Mouse (Mus musculus): ENCODE data around the gene Tssk6. TPM values are rescaled to one million over a fixed set of nuclear protein-coding genes. Genes with fewer than 3 reads are reported as not detected.

The Tssk6 gene
- polyA plus RNA-seq, 1 experiment from 2014 or later: 1.6 TPM

DNA sequence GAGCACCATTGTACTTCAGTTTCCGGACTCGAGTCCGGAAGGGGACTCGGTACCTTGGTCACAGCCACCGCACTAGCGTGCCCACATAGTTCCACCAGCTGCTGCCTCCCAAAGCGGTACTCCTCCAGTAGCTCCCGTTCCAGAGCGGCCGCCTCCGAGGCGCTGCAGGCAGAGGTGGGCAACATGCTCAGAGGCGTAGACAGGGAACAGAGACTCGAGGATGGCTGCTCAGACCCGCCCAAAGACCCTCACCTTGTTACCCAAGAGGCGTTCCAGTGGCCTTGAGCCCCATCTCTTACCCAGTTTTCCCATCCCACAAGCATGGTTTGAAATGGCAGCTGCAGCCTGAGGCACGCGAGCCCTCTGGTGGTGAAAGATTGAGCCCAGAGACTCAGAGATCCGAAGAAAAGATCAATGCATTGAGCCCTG lies 11.2 kb upstream of the Tssk6 start:
- WGBS (ENCODE audit: insufficient replicate concordance): 34% methylated on average over 19 of the region's 19 CpGs
- Histone ChIP-seq H3K36me3 (ENCODE audit: control insufficient read depth, insufficient read depth) (peaks cover 8% of the 10 kb centered on the region; the same call in 1 of the 2 replicates), H3K9ac (ENCODE audit: low read depth, low read length) (no peak overlapping the region), H3K27ac (ENCODE audit: low read length) (no peak overlapping the region), H3K4me3 (ENCODE audit: low read depth, low read length) (no peak overlapping the region), H3K9me3 (replicated peaks; ENCODE audit: control insufficient read depth, low read length) (no peaks in the 10 kb centered on the region), H3K27me3 (ENCODE audit: control insufficient read depth, insufficient read depth, low read depth, low read length) (peaks cover 48% of the 10 kb centered on the region), H3K4me1 (ENCODE audit: control insufficient read depth, low read depth, low read length) (peaks cover 13% of the 10 kb centered on the region), H3K4me2 (ENCODE audit: low read depth, low read length) (no peak overlapping the region)
- no peak for ATAC-seq (ENCODE audit: low read depth)

DNA sequence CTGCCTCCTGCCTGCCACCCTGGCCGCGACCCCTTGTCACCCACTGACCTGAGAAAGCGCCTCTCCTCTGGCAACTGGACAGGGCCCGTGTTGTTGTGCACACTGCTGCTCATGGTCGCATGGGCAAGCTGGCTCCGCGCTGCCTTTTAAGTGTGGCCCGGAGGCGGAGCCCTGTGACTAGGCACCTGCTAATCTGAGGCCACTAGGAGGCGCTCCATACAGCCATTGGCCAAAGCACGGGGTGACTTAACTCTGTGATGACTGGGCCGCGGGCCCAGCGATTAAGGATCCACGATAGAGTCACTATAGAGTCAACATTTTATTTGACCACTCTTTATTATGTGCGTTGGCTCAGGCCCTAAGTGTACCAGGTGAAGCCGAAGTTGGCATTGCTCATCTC lies 8.1 kb upstream of the Tssk6 start:
- peak; percentile 33; the same call in 1 of the 2 replicates for ATAC-seq (ENCODE audit: low read depth)
- Histone ChIP-seq H3K9me3 (replicated peaks; ENCODE audit: control insufficient read depth, low read length) (no peaks in the 10 kb centered on the region), H3K27ac (ENCODE audit: low read length) (no peak overlapping the region), H3K4me3 (ENCODE audit: low read depth, low read length) (no peak overlapping the region), H3K27me3 (ENCODE audit: control insufficient read depth, insufficient read depth, low read depth, low read length) (peaks cover 17% of the 10 kb centered on the region), H3K4me2 (ENCODE audit: low read depth, low read length) (no peak overlapping the region), H3K9ac (ENCODE audit: low read depth, low read length) (no peak overlapping the region), H3K4me1 (ENCODE audit: control insufficient read depth, low read depth, low read length) (peaks cover 21% of the 10 kb centered on the region), H3K36me3 (ENCODE audit: control insufficient read depth, insufficient read depth) (peaks cover 8% of the 10 kb centered on the region; the same call in 1 of the 2 replicates)
- 63% methylated on average over 17 of the region's 17 CpGs for WGBS (ENCODE audit: insufficient replicate concordance)

DNA sequence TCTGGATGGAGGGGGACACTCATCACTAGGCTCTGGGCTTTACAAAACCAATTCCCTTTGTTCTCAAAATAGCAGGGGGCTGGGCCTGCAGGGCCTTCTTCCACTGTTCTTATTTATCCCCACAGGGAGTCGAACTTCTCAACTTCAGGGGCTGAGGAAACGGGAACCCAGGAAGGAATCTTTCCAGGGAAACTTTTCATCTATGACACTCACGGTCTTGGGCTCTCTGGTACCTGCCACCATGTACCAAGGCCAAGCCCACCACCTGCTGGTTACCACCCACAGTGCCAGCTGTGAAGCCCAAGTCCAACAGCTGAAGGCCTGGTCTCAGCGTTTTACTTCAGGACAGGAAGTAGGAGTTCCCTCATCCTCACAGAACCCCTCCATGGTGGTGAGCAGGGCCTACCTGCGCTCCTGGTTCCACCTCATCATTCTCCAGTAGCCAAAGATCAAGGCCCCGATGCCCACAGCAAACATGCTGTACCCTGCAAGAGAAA lies 7.1 kb upstream of the Tssk6 start:
- Histone ChIP-seq H3K9ac (ENCODE audit: low read depth, low read length) (no peak overlapping the region), H3K4me1 (ENCODE audit: control insufficient read depth, low read depth, low read length) (peaks cover 26% of the 10 kb centered on the region), H3K27me3 (ENCODE audit: control insufficient read depth, insufficient read depth, low read depth, low read length) (peaks cover 7% of the 10 kb centered on the region), H3K27ac (ENCODE audit: low read length) (no peak overlapping the region), H3K9me3 (replicated peaks; ENCODE audit: control insufficient read depth, low read length) (no peaks in the 10 kb centered on the region), H3K4me3 (ENCODE audit: low read depth, low read length) (no peak overlapping the region), H3K4me2 (ENCODE audit: low read depth, low read length) (no peak overlapping the region), H3K36me3 (ENCODE audit: control insufficient read depth, insufficient read depth) (peaks cover 8% of the 10 kb centered on the region; the same call in 1 of the 2 replicates)
- ATAC-seq (ENCODE audit: low read depth): no peak
- WGBS (ENCODE audit: insufficient replicate concordance): 70% methylated on average over 6 of the region's 6 CpGs

DNA sequence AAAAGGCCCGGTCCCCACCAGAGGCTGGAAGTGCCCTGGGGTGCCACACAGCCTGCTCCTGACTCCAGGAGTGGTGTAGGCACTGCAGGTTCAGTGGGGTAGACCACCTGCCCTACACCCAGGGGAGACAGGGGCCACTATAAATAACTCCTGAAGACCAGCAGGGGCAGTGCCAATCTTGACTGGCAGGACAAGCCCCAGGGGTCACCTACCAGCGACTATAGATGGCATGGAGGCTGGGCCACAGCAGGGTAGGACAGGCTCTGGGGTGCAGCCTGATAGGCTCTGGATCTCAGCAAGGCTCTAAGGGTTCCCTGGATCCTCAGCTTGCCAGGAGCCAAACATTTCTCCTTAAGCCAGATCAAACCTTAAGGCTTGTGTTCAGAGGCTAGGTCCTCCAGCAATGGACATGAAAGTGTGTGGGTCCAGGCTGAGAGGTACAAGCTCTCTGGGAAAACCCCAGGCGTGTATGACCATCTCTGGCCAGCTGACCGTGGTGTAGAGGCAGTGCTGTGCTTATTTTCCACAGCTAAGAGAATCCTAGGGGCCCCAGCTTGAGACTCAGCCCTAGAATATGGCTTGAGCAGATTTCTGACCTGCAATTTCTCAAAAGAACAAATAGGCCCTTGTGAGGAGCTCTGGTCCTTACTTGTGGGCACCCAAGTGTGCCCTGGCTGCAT lies 6.1 kb upstream of the Tssk6 start:
- 73% methylated on average over 4 of the region's 4 CpGs for WGBS (ENCODE audit: insufficient replicate concordance)

DNA sequence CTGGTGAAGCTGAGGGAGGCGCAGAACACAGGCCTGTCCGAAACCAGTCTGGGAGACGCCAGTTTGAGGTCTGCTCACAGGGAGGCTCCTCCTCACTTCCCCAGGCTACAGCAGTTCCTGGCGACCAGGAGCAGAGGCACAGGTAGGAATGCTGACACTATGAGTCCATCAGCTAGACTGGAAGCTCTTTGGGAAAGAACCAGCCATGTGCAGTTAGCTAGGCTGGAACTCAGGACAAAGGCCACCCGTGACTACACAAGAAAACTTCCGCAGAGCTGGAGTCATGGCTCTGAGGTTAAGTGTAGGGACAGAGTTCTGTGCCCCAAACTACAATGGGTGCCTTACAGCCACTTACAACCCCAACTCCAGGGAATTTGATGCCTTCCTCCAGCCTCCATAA lies 4.1 kb upstream of the Tssk6 start:
- Histone ChIP-seq H3K9me3 (replicated peaks; ENCODE audit: control insufficient read depth, low read length) (no peaks in the 10 kb centered on the region), H3K4me2 (ENCODE audit: low read depth, low read length) (no peak overlapping the region), H3K4me1 (ENCODE audit: control insufficient read depth, low read depth, low read length) (peaks cover 48% of the 10 kb centered on the region), H3K36me3 (ENCODE audit: control insufficient read depth, insufficient read depth) (peaks cover 8% of the 10 kb centered on the region; the same call in 1 of the 2 replicates), H3K27me3 (ENCODE audit: control insufficient read depth, insufficient read depth, low read depth, low read length) (no peaks in the 10 kb centered on the region), H3K9ac (ENCODE audit: low read depth, low read length) (no peak overlapping the region), H3K4me3 (ENCODE audit: low read depth, low read length) (no peak overlapping the region), H3K27ac (ENCODE audit: low read length) (no peak overlapping the region)
- WGBS (ENCODE audit: insufficient replicate concordance): 77% methylated on average over 6 of the region's 6 CpGs
- ATAC-seq (ENCODE audit: low read depth): no peak

More for the DNA sequence above, 6.1 kb upstream of the Tssk6 start:
- Histone ChIP-seq H3K27me3 (ENCODE audit: control insufficient read depth, insufficient read depth, low read depth, low read length) (no peaks in the 10 kb centered on the region; the same call in 1 of the 2 replicates), H3K36me3 (ENCODE audit: control insufficient read depth, insufficient read depth) (peaks cover 8% of the 10 kb centered on the region; the same call in 1 of the 2 replicates), H3K27ac (ENCODE audit: low read length) (no peak overlapping the region), H3K4me1 (ENCODE audit: control insufficient read depth, low read depth, low read length) (peaks cover 36% of the 10 kb centered on the region), H3K4me3 (ENCODE audit: low read depth, low read length) (no peak overlapping the region), H3K4me2 (ENCODE audit: low read depth, low read length) (no peak overlapping the region), H3K9me3 (replicated peaks; ENCODE audit: control insufficient read depth, low read length) (no peaks in the 10 kb centered on the region), H3K9ac (ENCODE audit: low read depth, low read length) (no peak overlapping the region)
- ATAC-seq (ENCODE audit: low read depth): no peak

DNA sequence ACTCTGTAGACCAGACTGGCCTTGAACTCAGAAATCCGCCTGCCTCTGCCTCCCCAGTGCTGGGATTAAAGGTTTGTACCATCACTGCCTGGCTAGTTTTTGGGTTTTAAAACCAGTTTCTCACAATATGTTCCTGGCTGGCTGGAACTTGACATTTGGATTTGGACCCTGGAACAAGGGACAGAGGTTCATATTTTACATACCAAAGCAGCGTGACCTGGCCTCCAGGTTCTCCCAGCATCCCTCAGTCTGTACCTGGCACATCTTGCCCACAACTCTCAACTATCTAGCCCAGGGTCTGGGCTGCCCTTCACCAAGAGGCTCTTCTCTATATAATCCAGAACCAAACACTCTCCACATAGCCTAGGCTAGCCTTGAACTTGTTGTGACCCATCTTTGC lies 2.1 kb upstream of the Tssk6 start:
- Histone ChIP-seq H3K4me2 (ENCODE audit: low read depth, low read length) (peak overlapping the region; percentile 100), H3K9ac (ENCODE audit: low read depth, low read length) (no peak overlapping the region), H3K4me3 (ENCODE audit: low read depth, low read length) (no peak overlapping the region), H3K27ac (ENCODE audit: low read length) (no peak overlapping the region), H3K4me1 (ENCODE audit: control insufficient read depth, low read depth, low read length) (peaks cover 54% of the 10 kb centered on the region), H3K27me3 (ENCODE audit: control insufficient read depth, insufficient read depth, low read depth, low read length) (no peaks in the 10 kb centered on the region), H3K9me3 (replicated peaks; ENCODE audit: control insufficient read depth, low read length) (no peaks in the 10 kb centered on the region), H3K36me3 (ENCODE audit: control insufficient read depth, insufficient read depth) (no peaks in the 10 kb centered on the region; the same call in 1 of the 2 replicates)
- no peak for ATAC-seq (ENCODE audit: low read depth)
- WGBS (ENCODE audit: insufficient replicate concordance): 75% methylated on average over 2 of the region's 2 CpGs

DNA sequence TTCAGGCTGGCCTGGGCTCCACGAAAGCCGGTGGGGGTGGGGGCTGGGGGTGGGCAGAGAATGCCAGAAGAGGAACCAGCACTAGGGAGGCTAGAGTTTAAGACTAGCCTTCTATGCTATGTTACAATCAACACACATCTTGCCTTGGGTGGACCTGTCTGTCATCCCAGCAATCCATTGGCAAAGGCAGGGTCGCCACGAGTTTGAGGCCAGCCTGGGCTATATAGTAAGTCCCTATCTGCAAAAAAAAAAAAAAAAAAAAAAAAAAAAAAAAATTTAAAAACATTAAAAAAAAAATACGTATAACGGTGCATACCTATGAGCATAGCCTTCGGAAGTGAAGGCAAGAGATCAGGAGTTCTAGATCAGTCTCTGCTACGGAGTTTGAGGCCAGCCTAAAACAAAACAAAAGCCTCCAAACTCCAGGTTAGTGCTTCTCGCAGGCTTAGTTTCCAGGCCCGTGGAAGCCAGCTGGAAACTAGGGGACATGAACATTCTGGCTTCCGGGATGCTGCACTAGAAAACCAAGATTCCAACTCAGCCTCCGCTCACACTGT lies 1.0 kb upstream of the Tssk6 start:
- peak overlapping the region; percentile 100 for H3K4me2 ChIP-seq (ENCODE audit: low read depth, low read length)
- H3K4me1 ChIP-seq (ENCODE audit: control insufficient read depth, low read depth, low read length): peaks cover 54% of the 10 kb centered on the region
- no peaks in the 10 kb centered on the region; the same call in 1 of the 2 replicates for H3K36me3 ChIP-seq (ENCODE audit: control insufficient read depth, insufficient read depth)
- WGBS (ENCODE audit: insufficient replicate concordance): 6% methylated on average over 12 of the region's 12 CpGs
- H3K9ac ChIP-seq (ENCODE audit: low read depth, low read length): peak overlapping the region; percentile 90
- ATAC-seq (ENCODE audit: low read depth): no peak
- peak overlapping the region; percentile 97 for H3K27ac ChIP-seq (ENCODE audit: low read length)
- H3K9me3 ChIP-seq (replicated peaks; ENCODE audit: control insufficient read depth, low read length): no peaks in the 10 kb centered on the region
- H3K4me3 ChIP-seq (ENCODE audit: low read depth, low read length): peak overlapping the region; percentile 87
- H3K27me3 ChIP-seq (ENCODE audit: control insufficient read depth, insufficient read depth, low read depth, low read length): no peaks in the 10 kb centered on the region

DNA sequence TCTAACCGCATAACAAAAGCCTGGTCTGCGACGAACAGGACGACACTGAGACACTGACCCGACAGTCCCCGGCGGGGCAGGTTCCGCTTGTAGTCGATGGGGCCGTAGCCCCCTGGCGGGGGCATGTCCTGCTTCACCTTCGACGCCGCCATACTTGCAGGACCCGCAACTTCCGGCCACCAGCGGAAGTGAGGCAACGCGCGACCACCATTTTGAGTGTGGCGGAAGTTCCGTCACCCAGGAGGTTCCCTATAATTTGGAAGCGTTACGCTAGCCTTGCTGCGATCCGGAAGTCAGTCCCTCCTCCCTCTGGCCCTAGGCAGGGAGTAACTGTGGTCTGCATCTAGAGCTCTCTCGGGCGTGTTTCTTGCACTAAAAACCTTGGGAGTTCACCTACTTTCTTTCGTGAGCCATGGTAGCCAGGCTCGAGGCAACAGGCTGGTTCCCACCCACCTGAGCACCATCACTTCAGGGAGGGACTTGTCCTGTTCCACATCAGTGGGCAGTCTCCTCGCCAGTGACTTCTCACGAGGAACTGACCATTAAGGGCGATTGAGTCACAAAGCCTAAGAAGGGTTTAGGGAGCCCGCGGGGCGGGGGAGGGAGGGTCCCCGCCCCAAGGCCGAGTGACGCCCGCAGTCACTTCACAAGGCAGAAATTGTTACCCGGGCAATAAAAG lies 361 bp upstream of the Tssk6 start:
- no peaks in the 10 kb centered on the region; the same call in 1 of the 2 replicates for H3K36me3 ChIP-seq (ENCODE audit: control insufficient read depth, insufficient read depth)
- H3K4me1 ChIP-seq (ENCODE audit: control insufficient read depth, low read depth, low read length): peaks cover 49% of the 10 kb centered on the region
- H3K9ac ChIP-seq (ENCODE audit: low read depth, low read length): peak overlapping the region; percentile 90
- no peaks in the 10 kb centered on the region for H3K9me3 ChIP-seq (replicated peaks; ENCODE audit: control insufficient read depth, low read length)
- peak overlapping the region; percentile 97 for H3K27ac ChIP-seq (ENCODE audit: low read length)
- no peaks in the 10 kb centered on the region for H3K27me3 ChIP-seq (ENCODE audit: control insufficient read depth, insufficient read depth, low read depth, low read length)
- H3K4me3 ChIP-seq (ENCODE audit: low read depth, low read length): peak overlapping the region; percentile 87
- H3K4me2 ChIP-seq (ENCODE audit: low read depth, low read length): peak overlapping the region; percentile 100
- peak; percentile 71 for ATAC-seq (ENCODE audit: low read depth)
- under 1% methylated on average over 41 of the region's 41 CpGs for WGBS (ENCODE audit: insufficient replicate concordance)
